Mouse (Mus musculus) midbrain, postnatal 0 days (tissue): ENCODE results near the gene Gcm2. TPM values are rescaled to one million over a fixed set of nuclear protein-coding genes. Genes with fewer than 3 reads are reported as not detected.

ENCODE experiments used
- ATAC-seq: fragments of 200-750 bp; cut with Nextera tagmentation; 2 replicates; pipeline ENCODE4 v1.8.0; 2017; ENCODE audit warnings: moderate number of reproducible peaks, mild to moderate bottlenecking, moderate TSS enrichment, moderate library complexity; ENCODE audit not compliant: low FRiP score
- DNase-seq: peaks from one replicate; pipeline ENCODE4 v3.0.0-alpha.2; 2015; ENCODE audit warnings: low spot score
- H3K27ac ChIP-seq: fragments of 300-500 bp; sonication (generic); 2 replicates; pipeline ENCODE4 v1.5.1; 2014; ENCODE audit warnings: low read depth, mild to moderate bottlenecking, low read length, mixed read lengths
- H3K27me3 ChIP-seq: fragments of 300-500 bp; sonication (generic); 2 replicates; pipeline ENCODE4 v1.6.1; 2014; ENCODE audit warnings: low read length, control low read depth, mixed read lengths; ENCODE audit not compliant: insufficient read depth
- H3K36me3 ChIP-seq: fragments of 300-500 bp; sonication (generic); 2 replicates; pipeline ENCODE4 v1.6.1; 2014; ENCODE audit warnings: low read length, control low read depth, mixed read lengths; ENCODE audit not compliant: insufficient read depth
- H3K4me1 ChIP-seq: fragments of 300-500 bp; sonication (generic); 2 replicates; pipeline ENCODE4 v1.6.1; 2014; ENCODE audit warnings: mild to moderate bottlenecking, control low read depth, antibody characterized with exemption, low read length, mixed read lengths; ENCODE audit not compliant: insufficient read depth
- H3K4me2 ChIP-seq: fragments of 300-500 bp; sonication (generic); 2 replicates; pipeline ENCODE4 v1.6.1; 2014; ENCODE audit warnings: low read depth, mild to moderate bottlenecking, low read length, mixed read lengths; ENCODE audit not compliant: poor library complexity, severe bottlenecking
- H3K4me3 ChIP-seq: fragments of 300-500 bp; sonication (generic); 2 replicates; pipeline ENCODE4 v1.5.1; 2014; ENCODE audit warnings: low read depth, mild to moderate bottlenecking, low read length, moderate library complexity
- H3K9ac ChIP-seq: fragments of 300-500 bp; sonication (generic); replicated peaks from 2 replicates; pipeline ENCODE4 v1.6.1; 2014; ENCODE audit warnings: mild to moderate bottlenecking, low read length, moderate library complexity, mixed read lengths; ENCODE audit not compliant: poor library complexity, severe bottlenecking
- H3K9me3 ChIP-seq: fragments of 300-500 bp; sonication (generic); 2 replicates; pipeline ENCODE4 v1.6.1; 2016; ENCODE audit warnings: low read length, control low read depth
- CTCF ChIP-seq: IDR thresholded peaks from 2 replicates; pipeline ENCODE4 v1.5.1; 2016; ENCODE audit warnings: antibody characterized with exemption, mild to moderate bottlenecking
- WGBS: fragments of 180-500 bp; shearing (Covaris S2); extraction: QIAGEN DNeasy Blood & Tissue Kit; methylation state at CpG from one replicate; pipeline ENCODE4 v1.1.7; 2014; 5-methylcytosine and 5-hydroxymethylcytosine counted together
- polyA plus RNA-seq: library from polyadenylated mRNA; unstranded; fragments of >200 nt; fragmentation: Nextera tagmentation; extraction: Ambion mirVana; gene quantifications from 2 replicates; pipeline ENCODE4 v1.2.1, GENCODE M21; 2015
- total RNA-seq: library from RNA; depleted of rRNA; stranded (reverse); fragments of >200 nt; gene quantifications from 2 replicates; pipeline ENCODE4 v1.2.3, GENCODE M21; 2014; rRNA removed

Gene Gcm2
- total RNA-seq: not detected in 2 replicates
- polyA plus RNA-seq: not detected in 2 replicates

GRCm38 (mm10) chr13:41110935-41111334, at the start of gene Gcm2:
Gene Gcm2, minus strand, starts transcription at chr13:41111035.
- Histone ChIP-seq H3K4me3 (no peak within 1 kb of the TSS), H3K27me3 (peaks cover 8% of the 10 kb centered on the region; the same call in 1 of the 2 replicates), H3K9ac (no peak within 1 kb of the TSS), H3K9me3 (no peaks in the 10 kb centered on the region), H3K4me2 (no peak within 1 kb of the TSS), H3K4me1 (no peaks in the 10 kb centered on the region), H3K27ac (no peak within 1 kb of the TSS), H3K36me3 (no peaks in the 10 kb centered on the region)
- 84% methylated on average over 2 of the region's 3 CpGs for WGBS
- DNase-seq (no peak), ATAC-seq (no peak)
- TF ChIP-seq CTCF: no peak

GRCm38 (mm10) chr13:41158426-41158825, 47.6 kb upstream of the Gcm2 start:
- WGBS: 68% methylated on average over 5 of the region's 5 CpGs
- H3K9me3 ChIP-seq: no peaks in the 10 kb centered on the region
- no peaks in the 10 kb centered on the region for H3K27me3 ChIP-seq
- no peaks in the 10 kb centered on the region for H3K4me1 ChIP-seq
- no peak overlapping the region for H3K9ac ChIP-seq
- TF ChIP-seq CTCF: peak; percentile 63
- H3K4me3 ChIP-seq: no peak overlapping the region
- no peak overlapping the region for H3K27ac ChIP-seq
- no peaks in the 10 kb centered on the region for H3K36me3 ChIP-seq
- H3K4me2 ChIP-seq: no peak overlapping the region
- DNase-seq (peak; percentile 15), ATAC-seq (no peak)

GRCm38 (mm10) chr13:41153146-41153545, 42.3 kb upstream of the Gcm2 start:
- H3K9ac ChIP-seq: no peak overlapping the region
- ATAC-seq: no peak
- no peak overlapping the region for H3K27ac ChIP-seq
- no peaks in the 10 kb centered on the region for H3K36me3 ChIP-seq
- H3K4me2 ChIP-seq: no peak overlapping the region
- H3K27me3 ChIP-seq: no peaks in the 10 kb centered on the region
- no peak for DNase-seq
- WGBS: 89% methylated on average over 11 of the region's 11 CpGs
- no peak overlapping the region for H3K4me3 ChIP-seq
- no peaks in the 10 kb centered on the region for H3K4me1 ChIP-seq
- no peaks in the 10 kb centered on the region for H3K9me3 ChIP-seq
- TF ChIP-seq CTCF: no peak

GRCm38 (mm10) chr13:41146271-41146670, 35.4 kb upstream of the Gcm2 start:
- no peaks in the 10 kb centered on the region for H3K4me1 ChIP-seq
- ATAC-seq (no peak), DNase-seq (peak; percentile 30)
- no peaks in the 10 kb centered on the region for H3K27me3 ChIP-seq
- H3K9ac ChIP-seq: no peak overlapping the region
- H3K9me3 ChIP-seq: no peaks in the 10 kb centered on the region
- WGBS: 81% methylated on average over 10 of the region's 10 CpGs
- no peaks in the 10 kb centered on the region for H3K36me3 ChIP-seq
- H3K4me2 ChIP-seq: no peak overlapping the region
- peak; percentile 70 for TF ChIP-seq CTCF
- H3K4me3 ChIP-seq: no peak overlapping the region
- H3K27ac ChIP-seq: no peak overlapping the region

GRCm38 (mm10) chr13:41145433-41145970, 34.7 kb upstream of the Gcm2 start:
- Histone ChIP-seq H3K9me3 (no peaks in the 10 kb centered on the region), H3K9ac (no peak overlapping the region), H3K27me3 (no peaks in the 10 kb centered on the region), H3K4me2 (no peak overlapping the region), H3K36me3 (no peaks in the 10 kb centered on the region), H3K27ac (no peak overlapping the region), H3K4me1 (no peaks in the 10 kb centered on the region), H3K4me3 (no peak overlapping the region)
- DNase-seq: no peak
- no peak for ATAC-seq
- WGBS: 66% methylated on average over 6 of the region's 6 CpGs
- TF ChIP-seq CTCF: no peak

GRCm38 (mm10) chr13:41134901-41135300, 24.1 kb upstream of the Gcm2 start:
- Histone ChIP-seq H3K9me3 (no peaks in the 10 kb centered on the region), H3K36me3 (no peaks in the 10 kb centered on the region), H3K4me3 (no peak overlapping the region), H3K27ac (no peak overlapping the region), H3K27me3 (no peaks in the 10 kb centered on the region; the same call in 1 of the 2 replicates), H3K4me2 (no peak overlapping the region), H3K4me1 (no peaks in the 10 kb centered on the region), H3K9ac (no peak overlapping the region)
- ATAC-seq: no peak
- peak; percentile 87 for DNase-seq
- 6% methylated on average over 6 of the region's 6 CpGs for WGBS
- TF ChIP-seq CTCF: peak; percentile 86
